Mouse (Mus musculus): ENCODE results near the gene Rbmy. TPM values are rescaled to one million over a fixed set of nuclear protein-coding genes. Genes with fewer than 3 reads are reported as not detected.
"Not testable (repeated sequence)": the region's sequence is repeated elsewhere in the genome, so short reads cannot be mapped to it uniquely, and the experiment has no call there.

Rbmy gene
- polyA plus RNA-seq (2012; ENCODE audit: insufficient read depth, insufficient read length, low replicate concordance, missing spikeins) = not detected in 2 replicates

DNA sequence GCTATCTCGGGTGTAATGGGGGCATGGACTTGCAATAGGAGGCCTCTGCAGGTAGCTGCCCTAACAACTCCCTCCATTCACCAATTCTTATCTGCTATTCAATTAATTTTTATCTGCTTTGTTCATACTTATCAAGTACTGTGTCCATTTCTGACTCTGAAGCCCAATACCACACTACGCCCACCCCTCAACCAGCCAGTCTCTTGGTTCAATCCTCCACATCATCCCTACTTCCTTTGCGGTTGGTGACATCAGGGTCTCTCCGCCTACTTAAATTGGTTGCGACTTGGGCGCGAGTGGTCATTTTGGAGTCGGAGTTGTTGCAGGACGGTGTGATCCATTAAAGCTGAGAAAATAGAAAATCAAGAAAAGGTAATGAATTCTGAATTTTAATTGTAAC, at the start of gene Rbmy, which contains the start of gene Gm10256:
Gene Rbmy, plus strand, starts transcription at position 301 of the 400 bp plus-strand sequence.
Gene Gm10256, plus strand, starts transcription at position 320 of the 400 bp plus-strand sequence.
- WGBS = no CpG with 5 or more reads among the region's 9 CpGs
- not testable (repeated sequence) for H3K4me3 ChIP-seq (ENCODE audit: insufficient read depth, low read depth, low read length); H3K4me1 ChIP-seq (ENCODE audit: control insufficient read depth, insufficient read depth, low read length); H3K27ac ChIP-seq (ENCODE audit: insufficient read depth, low read depth, low read length)

DNA sequence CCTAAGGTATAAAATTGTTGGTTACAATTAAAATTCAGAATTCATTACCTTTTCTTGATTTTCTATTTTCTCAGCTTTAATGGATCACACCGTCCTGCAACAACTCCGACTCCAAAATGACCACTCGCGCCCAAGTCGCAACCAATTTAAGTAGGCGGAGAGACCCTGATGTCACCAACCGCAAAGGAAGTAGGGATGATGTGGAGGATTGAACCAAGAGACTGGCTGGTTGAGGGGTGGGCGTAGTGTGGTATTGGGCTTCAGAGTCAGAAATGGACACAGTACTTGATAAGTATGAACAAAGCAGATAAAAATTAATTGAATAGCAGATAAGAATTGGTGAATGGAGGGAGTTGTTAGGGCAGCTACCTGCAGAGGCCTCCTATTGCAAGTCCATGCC, 34.4 kb upstream of the Rbmy start, which contains the start of gene Gm4064:
Gene Gm4064, minus strand, starts transcription at position 101 of the 400 bp plus-strand sequence.
- not testable (repeated sequence) for H3K4me3 ChIP-seq (ENCODE audit: insufficient read depth, low read depth, low read length); H3K27ac ChIP-seq (ENCODE audit: insufficient read depth, low read depth, low read length); H3K4me1 ChIP-seq (ENCODE audit: control insufficient read depth, insufficient read depth, low read length)
- no CpG with 5 or more reads among the region's 8 CpGs for WGBS

Other genes starting within 250 kb of the Rbmy start
- not detected in 2 replicates for gene H2al2c, start 231.6 kb upstream of the Rbmy start, polyA plus RNA-seq (2012; ENCODE audit: insufficient read depth, insufficient read length, low replicate concordance, missing spikeins)
- not detected in 2 replicates for gene Sry, start 167.0 kb upstream of the Rbmy start, polyA plus RNA-seq (2012; ENCODE audit: insufficient read depth, insufficient read length, low replicate concordance, missing spikeins)
- gene H2al2b, start 110.0 kb upstream of the Rbmy start, polyA plus RNA-seq (2012; ENCODE audit: insufficient read depth, insufficient read length, low replicate concordance, missing spikeins) = not detected in 2 replicates
- not detected in 2 replicates for gene Gm4064, start 34.5 kb upstream of the Rbmy start, polyA plus RNA-seq (2012; ENCODE audit: insufficient read depth, insufficient read length, low replicate concordance, missing spikeins)
- not detected in 2 replicates for gene Gm10256, start within 50 bp of the Rbmy start, polyA plus RNA-seq (2012; ENCODE audit: insufficient read depth, insufficient read length, low replicate concordance, missing spikeins)
- gene Gm10352, start 70.3 kb downstream of the Rbmy start, polyA plus RNA-seq (2012; ENCODE audit: insufficient read depth, insufficient read length, low replicate concordance, missing spikeins) = not detected in 2 replicates
- gene Gm29289, start 101.9 kb downstream of the Rbmy start, polyA plus RNA-seq (2012; ENCODE audit: insufficient read depth, insufficient read length, low replicate concordance, missing spikeins) = not detected in 2 replicates

Data from olfactory bulb, adult 2 months (tissue).